Mouse (Mus musculus) adrenal gland, postnatal 10 days (tissue): ENCODE data around the gene Ugcg. TPM values are rescaled to one million over a fixed set of nuclear protein-coding genes. Genes with fewer than 3 reads are reported as not detected.

Source experiments
- DNase-seq: peaks from one replicate; pipeline ENCODE4 v3.0.0; 2021; ENCODE audit warnings: mixed read lengths
- total RNA-seq, 2 experiments: library from RNA; stranded (reverse); gene quantifications; 2 replicates each; pipeline ENCODE4 v1.2.3; 2021

Ugcg gene
- total RNA-seq, 2 experiments from 2014 or later: 36.0 to 45.7 TPM

DNA sequence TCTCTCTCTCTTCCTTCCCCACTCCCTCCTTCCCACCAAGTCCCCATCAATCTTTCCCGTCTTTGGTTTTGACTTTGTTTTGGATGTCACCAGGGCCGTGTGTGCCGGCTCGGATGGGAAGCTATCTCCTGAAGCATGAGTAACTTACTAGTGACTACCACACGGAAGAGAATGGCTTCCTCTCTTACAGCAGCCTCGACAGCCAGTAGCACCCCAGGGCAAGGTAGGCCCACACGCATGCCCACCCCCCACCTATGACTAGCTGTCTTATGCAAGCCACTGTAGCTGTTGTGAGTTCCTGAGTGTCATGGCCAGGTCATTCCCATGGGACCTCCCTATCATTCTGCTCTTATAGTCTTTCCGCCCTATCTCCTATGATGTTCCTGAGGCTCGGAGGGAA, 38.0 kb downstream of the Ugcg start:
- DNase-seq: no peak

GRCm38 (mm10) chr4:59228951-59229350, 39.9 kb downstream of the Ugcg start:
- no peak for DNase-seq

GRCm38 (mm10) chr4:59231266-59232055, 42.4 kb downstream of the Ugcg start:
- DNase-seq: no peak

GRCm38 (mm10) chr4:59234014-59234413, 45.0 kb downstream of the Ugcg start:
- no peak for DNase-seq

DNA sequence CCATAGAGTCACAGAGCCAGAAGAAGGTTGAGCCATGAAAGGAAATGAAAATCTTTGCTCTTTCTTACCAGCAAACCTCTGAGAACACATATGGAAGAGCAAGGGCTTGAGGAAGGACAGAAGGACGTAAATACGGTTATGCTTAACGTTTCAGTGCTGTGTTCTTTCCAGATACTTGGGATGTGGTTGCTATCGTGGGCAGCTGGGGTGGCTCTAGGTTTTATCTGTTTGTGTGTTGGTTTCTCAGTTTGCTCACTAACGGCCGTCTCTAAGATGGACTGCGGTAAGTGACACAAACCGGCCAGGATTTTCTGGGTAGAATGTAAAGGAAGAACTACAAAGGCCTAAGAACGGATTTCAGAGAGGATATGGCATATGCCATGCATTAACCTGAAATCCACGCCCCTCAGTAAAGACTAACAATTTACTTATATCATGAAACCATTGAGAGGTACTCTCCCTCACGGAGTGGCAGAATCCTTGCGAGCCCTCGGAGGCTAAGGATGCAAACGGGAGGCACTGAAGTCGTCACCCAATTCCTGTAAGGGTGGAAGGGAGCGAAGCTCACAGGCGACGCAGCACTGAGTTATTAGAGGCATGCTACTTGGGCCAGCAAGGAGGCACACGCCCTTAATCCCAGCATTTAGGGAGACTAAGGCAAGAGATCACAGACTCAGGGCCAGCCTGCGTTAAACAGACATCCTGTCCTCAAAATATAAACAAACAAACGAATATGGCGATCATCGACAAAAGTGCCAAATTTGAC, 45.6 kb downstream of the Ugcg start:
- DNase-seq: no peak

DNA sequence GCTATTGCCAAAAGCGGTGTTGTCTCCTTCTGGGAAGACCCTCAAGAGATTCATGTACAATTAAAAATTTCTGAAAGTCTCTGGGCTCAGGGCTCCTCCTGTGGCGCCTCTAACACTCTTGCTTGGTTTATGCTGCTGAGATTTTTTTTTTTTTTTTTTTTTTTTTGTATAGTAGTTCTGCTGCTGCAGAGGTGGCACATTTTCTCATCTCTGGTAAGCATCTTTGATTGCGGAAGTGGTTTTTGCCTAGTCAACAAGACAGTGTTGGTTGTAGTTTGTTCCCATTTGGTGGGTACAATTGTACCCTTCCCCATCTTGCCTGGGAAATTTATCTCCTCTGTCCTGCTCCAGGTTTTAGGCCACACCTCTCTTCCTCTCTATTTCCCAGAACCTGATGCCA, 47.3 kb downstream of the Ugcg start:
- no peak for DNase-seq

- DNase-seq: no peak
These were observed 49.7 kb downstream of the Ugcg start for GRCm38 (mm10) chr4:59238641-59239311.

DNA sequence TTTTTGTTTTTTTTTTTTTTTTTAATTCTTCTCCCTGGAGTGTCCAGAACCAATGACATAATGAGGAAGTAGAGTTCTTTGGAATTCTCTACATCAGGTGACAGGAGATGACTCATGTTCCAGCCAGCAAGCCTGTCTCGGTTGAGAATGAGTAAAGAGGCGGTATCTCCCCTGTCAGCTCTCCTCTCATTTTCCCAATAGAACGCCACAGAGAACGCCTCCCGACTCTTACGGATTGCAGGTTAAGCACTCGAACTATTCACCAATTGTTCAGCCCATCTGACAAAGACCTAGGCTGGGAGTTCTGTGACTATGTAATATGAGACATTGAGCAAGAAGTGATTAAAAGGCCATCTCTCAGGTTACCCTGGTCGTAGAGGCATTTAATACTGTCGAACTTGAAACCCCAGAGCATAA, 50.3 kb downstream of the Ugcg start:
- DNase-seq: peak; percentile 28

- no peak for DNase-seq
These were observed 51.1 kb downstream of the Ugcg start for GRCm38 (mm10) chr4:59240160-59240559.

DNA sequence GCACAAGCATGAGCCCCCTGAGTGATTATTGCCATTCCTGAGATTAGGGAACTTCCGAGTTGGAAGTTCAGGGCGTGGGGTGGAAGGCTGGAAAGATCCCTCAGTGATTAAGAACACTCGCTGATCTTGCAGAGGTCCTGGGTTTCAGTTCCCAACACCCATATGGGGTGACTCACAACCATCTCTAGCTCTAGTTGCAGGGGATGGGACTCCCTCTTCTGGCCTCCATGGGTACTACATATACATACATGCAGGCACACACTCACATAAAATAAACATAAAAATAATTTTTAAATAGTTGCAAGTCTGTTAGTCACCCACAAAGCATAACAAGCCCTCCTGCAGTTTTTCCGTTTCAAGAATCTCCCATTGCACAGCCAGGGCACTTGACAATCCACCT, 52.0 kb downstream of the Ugcg start:
- DNase-seq: no peak

DNA sequence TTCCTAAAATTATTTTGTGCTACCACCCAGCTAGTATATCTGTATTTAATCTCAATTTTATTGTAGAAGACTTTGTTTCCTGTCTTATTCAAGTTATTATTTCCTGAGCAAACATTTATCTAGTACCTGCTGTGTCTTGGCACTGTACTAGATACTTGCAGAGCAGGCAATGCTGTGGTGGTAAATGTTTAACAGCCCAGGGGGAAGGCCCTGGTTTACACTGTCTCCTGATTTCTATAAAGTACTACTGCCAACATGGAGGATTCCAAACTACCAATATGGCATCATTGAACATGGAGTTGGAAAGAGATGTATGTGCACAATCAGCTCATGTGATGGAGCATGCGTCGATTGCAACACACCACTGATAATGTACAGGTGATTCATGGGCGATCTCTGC, 53.2 kb downstream of the Ugcg start:
- DNase-seq: no peak

GRCm38 (mm10) chr4:59243802-59244493, 54.9 kb downstream of the Ugcg start:
- DNase-seq: no peak

- DNase-seq: no peak
These were observed 55.9 kb downstream of the Ugcg start for GRCm38 (mm10) chr4:59244791-59245555.

- DNase-seq: no peak
These were observed 56.7 kb downstream of the Ugcg start for GRCm38 (mm10) chr4:59245776-59246175.

DNA sequence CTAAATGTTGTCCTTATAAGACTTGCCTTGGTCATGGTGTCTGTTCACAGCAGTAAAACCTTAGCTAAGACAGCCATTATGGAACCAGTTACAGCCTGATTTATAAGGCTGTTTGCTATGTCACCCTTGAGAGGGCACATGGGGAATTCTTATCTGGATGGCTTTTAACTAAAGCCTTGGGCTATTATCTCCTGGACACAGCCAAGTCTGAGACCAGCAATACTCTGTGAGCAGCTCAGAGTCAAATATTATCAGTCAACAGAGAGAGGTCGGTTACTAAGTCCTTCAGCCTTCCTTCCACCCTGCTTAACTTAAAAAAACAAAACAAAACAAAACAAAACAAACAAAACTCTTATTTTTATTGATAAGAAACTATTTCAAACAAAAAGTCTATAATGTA, 58.5 kb downstream of the Ugcg start:
- DNase-seq: no peak

GRCm38 (mm10) chr4:59248035-59248434, 59.0 kb downstream of the Ugcg start:
- DNase-seq: no peak

- DNase-seq: no peak
These were observed 63.5 kb downstream of the Ugcg start for GRCm38 (mm10) chr4:59252386-59253054.

GRCm38 (mm10) chr4:59253055-59253434, 64.0 kb downstream of the Ugcg start:
- DNase-seq: no peak

- no peak for DNase-seq
These were observed 65.3 kb downstream of the Ugcg start for GRCm38 (mm10) chr4:59254397-59254796.

GRCm38 (mm10) chr4:59255988-59256387, 66.9 kb downstream of the Ugcg start:
- DNase-seq: no peak

- no peak for DNase-seq
These were observed 68.8 kb downstream of the Ugcg start for GRCm38 (mm10) chr4:59257866-59258265.
